ENCODE assay signal across 8 mouse cellular contexts in genomic region chr12:54985257-54986051, GRCm38 (mm10). TPM values are rescaled to one million over a fixed set of nuclear protein-coding genes. Genes with fewer than 3 reads are reported as not detected.
DNase-seq lines count a peak whose midpoint lies in the region; ATAC-seq and TF ChIP-seq lines count a peak whose summit lies in the region.

No protein-coding gene starts in this region.

- H3K4me1 ChIP-seq in intestine, postnatal 0 days (replicated peaks; ENCODE audit: control insufficient read depth, insufficient read depth, low read length): no peaks in the 10 kb centered on the region
- peaks cover 21% of the 10 kb centered on the region; the same call in 1 of the 2 replicates for H3K4me1 ChIP-seq in liver, embryonic 11.5 days (replicated peaks; ENCODE audit: control insufficient read depth, insufficient read depth, low read length)

- H3K36me3 ChIP-seq in intestine, postnatal 0 days (ENCODE audit: control insufficient read depth, insufficient read depth): no peaks in the 10 kb centered on the region; the same call in 1 of the 2 replicates
- H3K36me3 ChIP-seq in liver, embryonic 11.5 days (ENCODE audit: control insufficient read depth, insufficient read depth, low read length): peaks cover 12% of the 10 kb centered on the region; the same call in 1 of the 2 replicates
- peaks cover 5% of the 10 kb centered on the region for H3K36me3 ChIP-seq in myocyte (ENCODE audit: control insufficient read depth, insufficient read depth)
- peaks cover 11% of the 10 kb centered on the region; the same call in 1 of the 2 replicates for H3K36me3 ChIP-seq in splenic B cell, adult 2 months (ENCODE audit: control insufficient read depth, insufficient read depth, low read length, poor library complexity, severe bottlenecking)

- H3K27ac ChIP-seq in intestine, postnatal 0 days (ENCODE audit: low read depth, low read length): peak overlapping the region; percentile 93
- peak overlapping the region; percentile 97 for H3K27ac ChIP-seq in liver, embryonic 11.5 days (ENCODE audit: low read depth, low read length)

- H3ac ChIP-seq in myocyte (ENCODE audit: control insufficient read depth, insufficient read length): peak overlapping the region; percentile 76

- peak overlapping the region; percentile 80 for H3K9ac ChIP-seq in intestine, postnatal 0 days (ENCODE audit: low read depth, low read length)
- peak overlapping the region; percentile 93 for H3K9ac ChIP-seq in liver, embryonic 11.5 days (ENCODE audit: low read depth, low read length)

- ATAC-seq in granulocyte monocyte progenitor cell, adult 5-6 weeks (replicated peaks; ENCODE audit: poor library complexity, severe bottlenecking): peak; percentile 8
- ATAC-seq in intestine, postnatal 0 days: peak; percentile 61
- peak; percentile 57 for ATAC-seq in liver, embryonic 11.5 days (replicated peaks; ENCODE audit: low FRiP score)

- DNase-seq in layer of hippocampus, adult 11-12 months (ENCODE audit: low spot score): peak; percentile 28
- DNase-seq in layer of hippocampus, adult 9-10 months (ENCODE audit: low spot score): no peak
- peak; percentile 76 for DNase-seq in embryo, embryonic 11 days
- peak; percentile 75 for DNase-seq in liver, embryonic 11.5 days (ENCODE audit: low spot score)
- peak; percentile 70 for DNase-seq in splenic B cell, adult 2 months (ENCODE audit: low read depth, low spot score)

- peak overlapping the region; percentile 92 for H3K4me3 ChIP-seq in intestine, postnatal 0 days (ENCODE audit: low read depth, low read length)
- H3K4me3 ChIP-seq in liver, embryonic 11.5 days (ENCODE audit: low read depth, low read length): peak overlapping the region; percentile 86
- peak overlapping the region; percentile 52 for H3K4me3 ChIP-seq in myocyte

- H3K27me3 ChIP-seq in intestine, postnatal 0 days (replicated peaks; ENCODE audit: control insufficient read depth, insufficient read depth, low read length): no peaks in the 10 kb centered on the region
- H3K27me3 ChIP-seq in liver, embryonic 11.5 days (replicated peaks; ENCODE audit: control insufficient read depth, insufficient read depth, low read length): no peaks in the 10 kb centered on the region
- no peaks in the 10 kb centered on the region for H3K27me3 ChIP-seq in myocyte (ENCODE audit: control insufficient read depth, insufficient read depth, insufficient read length)
- H3K27me3 ChIP-seq in splenic B cell, adult 2 months (ENCODE audit: control insufficient read depth, insufficient read depth, low read length, poor library complexity, severe bottlenecking): no peaks in the 10 kb centered on the region

- H3K79me2 ChIP-seq in myocyte (ENCODE audit: control insufficient read depth, insufficient read depth): peaks cover 44% of the 10 kb centered on the region

- no peaks in the 10 kb centered on the region for H3K9me3 ChIP-seq in intestine, postnatal 0 days (ENCODE audit: control insufficient read depth)
- no peaks in the 10 kb centered on the region for H3K9me3 ChIP-seq in liver, embryonic 11.5 days (ENCODE audit: control insufficient read depth, low read length)

- peak overlapping the region; percentile 78 for H3K4me2 ChIP-seq in intestine, postnatal 0 days (replicated peaks; ENCODE audit: low read depth)
- H3K4me2 ChIP-seq in liver, embryonic 11.5 days: peak overlapping the region; percentile 73
- H3K4me2 ChIP-seq in myocyte (ENCODE audit: low read depth): peak overlapping the region; percentile 77

- no peak for TF ChIP-seq POLR2A in myocyte (IDR thresholded peaks at IDR 0.05; ENCODE audit: insufficient read length, low read depth)

- peak; percentile 16; the same call in 1 of the 2 replicates for TF ChIP-seq CTCF in intestine, postnatal 0 days (IDR thresholded peaks at IDR 0.05; ENCODE audit: low read depth)

- WGBS in intestine, postnatal 0 days: under 1% methylated on average over 101 of the region's 117 CpGs
- under 1% methylated on average over 114 of the region's 117 CpGs for WGBS in liver, embryonic 11.5 days

TF ChIP-seq in myocyte, 11 proteins besides CTCF, POLR2A, EP300 and RAD21:
- TF ChIP-seq CEBPB (IDR thresholded peaks at IDR 0.05; ENCODE audit: insufficient read depth, poor library complexity, severe bottlenecking) (no peak), USF1 (IDR thresholded peaks at IDR 0.05; ENCODE audit: low read depth) (no peak), TCF3 (IDR thresholded peaks at IDR 0.05; ENCODE audit: insufficient read length, low read depth) (no peak), TCF12 (IDR thresholded peaks at IDR 0.05; ENCODE audit: insufficient read depth, poor library complexity, severe bottlenecking) (no peak), E2F4 (IDR thresholded peaks at IDR 0.05; ENCODE audit: insufficient read depth) (no peak), MYOG (IDR thresholded peaks at IDR 0.05; ENCODE audit: control insufficient read depth in 1 of 3, insufficient read depth in 1 of 3, insufficient read length in 2 of 3, low read depth in 2 of 3) (no peak), REST (IDR thresholded peaks at IDR 0.05; ENCODE audit: insufficient read depth, insufficient read length) (no peak)

RNA-seq across cellular contexts. Expression of gene Gm20403, which starts 0.9 kb away (rescaled TPM):
- not detected in 2 replicates for total RNA-seq in granulocyte monocyte progenitor cell, adult 5-6 weeks (2014; fragmentation: Nextera tagmentation)
- total RNA-seq in granulocyte monocyte progenitor cell, adult 5-6 weeks (2017): not detected in 2 replicates
- not detected in 2 replicates for polyA plus RNA-seq in intestine, postnatal 0 days (2015; fragmentation: Nextera tagmentation; extraction: Ambion mirVana)
- not detected in 2 replicates for polyA plus RNA-seq in liver, embryonic 11.5 days (2014; fragmentation: Nextera tagmentation; extraction: Ambion mirVana)
- polyA plus RNA-seq in myocyte (2012; fragmentation: generic; extraction: Trizol): 0.32 TPM

RNA-seq across cellular contexts. Expression of gene Baz1a, which starts 28.7 kb away (rescaled TPM):
- 153 and 161 TPM in 2 replicates for total RNA-seq in granulocyte monocyte progenitor cell, adult 5-6 weeks (2014; fragmentation: Nextera tagmentation)
- total RNA-seq in granulocyte monocyte progenitor cell, adult 5-6 weeks (2017): 156 and 170 TPM in 2 replicates
- polyA plus RNA-seq in intestine, postnatal 0 days (2015; fragmentation: Nextera tagmentation; extraction: Ambion mirVana): 15.2 and 15.3 TPM in 2 replicates
- polyA plus RNA-seq in liver, embryonic 11.5 days (2014; fragmentation: Nextera tagmentation; extraction: Ambion mirVana): 46.4 and 49.1 TPM in 2 replicates
- 7.6 TPM for polyA plus RNA-seq in myocyte (2012; fragmentation: generic; extraction: Trizol)

Comparison
In these comparisons a context has a peak if more than half of its experiments do, and no peak if none do; other contexts are left out.
1. ATAC-seq: peak in every context shown above with its lines; median percentile 61 in intestine, postnatal 0 days; 57 in liver, embryonic 11.5 days; 8 in granulocyte monocyte progenitor cell, adult 5-6 weeks.